Comparison of ENCODE assay signal across 9 mouse cellular contexts in genomic region chr4:141623666-141624065, GRCm38 (mm10). TPM values are rescaled to one million over a fixed set of nuclear protein-coding genes. Genes with fewer than 3 reads are reported as not detected.
DNase-seq lines count a peak whose midpoint lies in the region; ATAC-seq and TF ChIP-seq lines count a peak whose summit lies in the region.
"Had no signal": no experiment of that assay in that cellular context is flagged by ENCODE, and none has a peak within 500 bp of the region (broad histone marks: within the 10 kb centered on the region; RNA-seq: fewer than 3 reads in every experiment).

Gene Slc25a34 (minus strand): TSS chr4:141623821.

- peaks cover 39% of the 10 kb centered on the region for H3K36me3 ChIP-seq in hindbrain, embryonic 13.5 days
- H3K36me3 ChIP-seq in hindbrain, embryonic 12.5 days = peaks cover 34% of the 10 kb centered on the region
- peaks cover 27% of the 10 kb centered on the region for H3K36me3 ChIP-seq in heart, embryonic 16.5 days (ENCODE audit: control insufficient read depth, insufficient read depth)

- H3K4me2 ChIP-seq in hindbrain, embryonic 13.5 days = no peak within 1 kb of the TSS
- no peak within 1 kb of the TSS for H3K4me2 ChIP-seq in hindbrain, embryonic 12.5 days (replicated peaks)
- no peak within 1 kb of the TSS for H3K4me2 ChIP-seq in heart, embryonic 16.5 days (ENCODE audit: low read depth, low read length)
- H3K4me2 ChIP-seq: embryonic facial prominence, embryonic 15.5 days had no signal

- H3K27me3 ChIP-seq in hindbrain, embryonic 13.5 days = 0 out of 2 replicates have a peak, but pooled peaks cover 4% of the 10 kb centered on the region
- H3K27me3 ChIP-seq in hindbrain, embryonic 12.5 days = no peaks in the 10 kb centered on the region
- no peaks in the 10 kb centered on the region for H3K27me3 ChIP-seq in heart, embryonic 16.5 days (ENCODE audit: control insufficient read depth, insufficient read depth, low read length)
- H3K27me3 ChIP-seq: embryonic facial prominence, embryonic 15.5 days had no signal

- WGBS in hindbrain, embryonic 13.5 days = 67% methylated on average over 1 of the region's 1 CpGs
- 50% methylated on average over 1 of the region's 1 CpGs for WGBS in hindbrain, embryonic 12.5 days
- 71% methylated on average over 1 of the region's 1 CpGs for WGBS in bone marrow, adult 2 months
- WGBS in heart, embryonic 16.5 days = 25% methylated on average over 1 of the region's 1 CpGs

- no peaks in the 10 kb centered on the region for H3K9me3 ChIP-seq in hindbrain, embryonic 13.5 days
- no peaks in the 10 kb centered on the region for H3K9me3 ChIP-seq in hindbrain, embryonic 12.5 days (replicated peaks)
- H3K9me3 ChIP-seq in heart, embryonic 16.5 days (replicated peaks; ENCODE audit: control insufficient read depth, low read length) = no peaks in the 10 kb centered on the region
- H3K9me3 ChIP-seq: embryonic facial prominence, embryonic 15.5 days had no signal

- peak; percentile 15; the same call in 1 of the 2 replicates for TF ChIP-seq POLR2A in bone marrow, adult 2 months (IDR thresholded peaks at IDR 0.05; ENCODE audit: borderline replicate concordance, control insufficient read depth, low read depth, low read length)

- peak within 1 kb of the TSS; percentile 23; the same call in 1 of the 2 replicates for H3K27ac ChIP-seq in hindbrain, embryonic 13.5 days
- H3K27ac ChIP-seq in hindbrain, embryonic 12.5 days = no peak within 1 kb of the TSS
- H3K27ac ChIP-seq in bone marrow, adult 2 months (ENCODE audit: control insufficient read depth, insufficient read depth, low read depth, low read length, poor library complexity) = no peak within 1 kb of the TSS
- peak within 1 kb of the TSS; percentile 73 for H3K27ac ChIP-seq in heart, embryonic 16.5 days (ENCODE audit: low read length)
- H3K27ac ChIP-seq: embryonic facial prominence, embryonic 15.5 days had no signal

- ATAC-seq in hindbrain, embryonic 13.5 days (ENCODE audit: low FRiP score) = no peak
- no peak for ATAC-seq in hindbrain, embryonic 12.5 days (ENCODE audit: low FRiP score)
- ATAC-seq in heart, embryonic 16.5 days (replicated peaks; ENCODE audit: extremely low read depth, insufficient read depth, low FRiP score) = peak; percentile 80
- ATAC-seq in erythroid progenitor cell, adult 5-6 weeks (replicated peaks; ENCODE audit: low FRiP score, poor library complexity, severe bottlenecking) = no peak

- H3K9ac ChIP-seq in hindbrain, embryonic 13.5 days = peak within 1 kb of the TSS; percentile 29; the same call in 1 of the 2 replicates
- H3K9ac ChIP-seq in hindbrain, embryonic 12.5 days = no peak within 1 kb of the TSS
- H3K9ac ChIP-seq in heart, embryonic 16.5 days (ENCODE audit: low read length) = no peak within 1 kb of the TSS
- H3K9ac ChIP-seq: embryonic facial prominence, embryonic 15.5 days had no signal

- H3K4me1 ChIP-seq in hindbrain, embryonic 13.5 days (replicated peaks) = 0 out of 2 replicates have a peak, but pooled peaks cover 3% of the 10 kb centered on the region
- H3K4me1 ChIP-seq in hindbrain, embryonic 12.5 days = 0 out of 2 replicates have a peak, but pooled peaks cover 4% of the 10 kb centered on the region
- peaks cover 2% of the 10 kb centered on the region; the same call in 1 of the 2 replicates for H3K4me1 ChIP-seq in bone marrow, adult 2 months (ENCODE audit: control insufficient read depth, insufficient read depth, low read length)
- H3K4me1 ChIP-seq in heart, embryonic 16.5 days (ENCODE audit: control insufficient read depth, insufficient read depth, low read length) = peaks cover 22% of the 10 kb centered on the region

- H3K4me3 ChIP-seq in hindbrain, embryonic 13.5 days = no peak within 1 kb of the TSS
- no peak within 1 kb of the TSS for H3K4me3 ChIP-seq in hindbrain, embryonic 12.5 days
- no peak within 1 kb of the TSS for H3K4me3 ChIP-seq in bone marrow, adult 2 months (replicated peaks; ENCODE audit: control insufficient read depth, low read depth, low read length)
- H3K4me3 ChIP-seq in heart, embryonic 16.5 days (ENCODE audit: low read length) = no peak within 1 kb of the TSS
- H3K4me3 ChIP-seq: embryonic facial prominence, embryonic 15.5 days had no signal

- TF ChIP-seq CTCF in bone marrow, adult 2 months (IDR thresholded peaks at IDR 0.05; ENCODE audit: control insufficient read depth, insufficient read depth, low read length) = no peak

- peak; percentile 49 for DNase-seq in liver
- DNase-seq in yolk sac, embryonic 10.5 days (ENCODE audit: low spot score) = peak; percentile 81
- no peak for DNase-seq in right cerebral cortex, adult 18-20 months

RNA-seq across cellular contexts. Expression of gene Slc25a34, which starts in this region (rescaled TPM):
- polyA plus RNA-seq in hindbrain, embryonic 13.5 days (2015; fragmentation: Nextera tagmentation; extraction: Ambion mirVana) = 0.26 TPM in 1 of 2 replicates, not detected in the other
- not detected in 2 replicates for polyA plus RNA-seq in hindbrain, embryonic 12.5 days (2016; fragmentation: Nextera tagmentation; extraction: Ambion mirVana)
- 5.6 and 5.8 TPM in 2 replicates for polyA plus RNA-seq in bone marrow, adult 2 months (2011; ENCODE audit: insufficient read depth, insufficient read length, low replicate concordance, missing spikeins)
- polyA plus RNA-seq in heart, embryonic 16.5 days (2015; fragmentation: Nextera tagmentation; extraction: Ambion mirVana) = 1.3 TPM in 2 replicates
- total RNA-seq in erythroid progenitor cell, adult 5-6 weeks (2015; ENCODE audit: low replicate concordance) = not detected in 2 replicates
- total RNA-seq in erythroid progenitor cell, adult 5-6 weeks (2017; ENCODE audit: low replicate concordance) = not detected in 2 replicates

Comparison
In these comparisons a context has a peak if more than half of its experiments do, and no peak if none do; other contexts are left out.
1. H3K27ac ChIP-seq: peak in hindbrain, embryonic 13.5 days (single experiment) and heart, embryonic 16.5 days (single experiment); none in hindbrain, embryonic 12.5 days (single experiment) and bone marrow, adult 2 months (single experiment).